Mouse (Mus musculus): ENCODE results near the gene Serpinf1. TPM values are rescaled to one million over a fixed set of nuclear protein-coding genes. Genes with fewer than 3 reads are reported as not detected.
"Not testable (repeated sequence)": the region's sequence is repeated elsewhere in the genome, so short reads cannot be mapped to it uniquely, and the experiment has no call there.

Serpinf1 gene
- polyA plus RNA-seq, 1 experiment from 2014 or later: 29.8 TPM

GRCm38 (mm10) chr11:75378786-75379185, 43.7 kb downstream of the Serpinf1 start:
- H3K9me3 ChIP-seq; H3K4me2 ChIP-seq; H3K4me1 ChIP-seq; H3K27ac ChIP-seq; H3K4me3 ChIP-seq; ATAC-seq (replicated peaks); H3K9ac ChIP-seq; H3K27me3 ChIP-seq (replicated peaks); H3K36me3 ChIP-seq (replicated peaks): not testable (repeated sequence)
- 86% methylated on average over 2 of the region's 2 CpGs for WGBS

GRCm38 (mm10) chr11:75377125-75377524, 45.4 kb downstream of the Serpinf1 start:
- Histone ChIP-seq H3K4me2 (no peak overlapping the region), H3K4me1 (no peaks in the 10 kb centered on the region), H3K9ac (no peak overlapping the region), H3K9me3 (no peaks in the 10 kb centered on the region), H3K36me3 (replicated peaks) (no peaks in the 10 kb centered on the region), H3K4me3 (no peak overlapping the region), H3K27me3 (replicated peaks) (no peaks in the 10 kb centered on the region), H3K27ac (no peak overlapping the region)
- no peak for ATAC-seq (replicated peaks)
- 90% methylated on average over 1 of the region's 1 CpGs for WGBS

MicroRNA genes within 50 kb of the gene (microRNA counts, 519-probe panel; counts per million panel counts)
- microRNA mmu-miR-22: 4,035 counts per million, percentile 90 among the panel's probes with 10 or more counts

Small RNAs within 50 kb of the gene (microRNA-seq; reads per million reads assigned to microRNA genes)
- gene Mir22: 4,020 reads per million, percentile 90 among the genes with 10 or more reads in this experiment

Other genes starting within 250 kb of the Serpinf1 start
- 15.4 and 18.3 TPM in 2 replicates for gene Ovca2, start 243.9 kb downstream of the Serpinf1 start, polyA plus RNA-seq (2015; fragmentation: Nextera tagmentation; extraction: Ambion mirVana)
- gene Dph1, start 231.5 kb downstream of the Serpinf1 start, polyA plus RNA-seq (2015; fragmentation: Nextera tagmentation; extraction: Ambion mirVana): 13.1 and 14.0 TPM in 2 replicates
- 15.7 and 18.3 TPM in 2 replicates for gene Rtn4rl1, start 228.9 kb downstream of the Serpinf1 start, polyA plus RNA-seq (2015; fragmentation: Nextera tagmentation; extraction: Ambion mirVana)
- gene Rpa1, start 74.4 kb downstream of the Serpinf1 start, polyA plus RNA-seq (2015; fragmentation: Nextera tagmentation; extraction: Ambion mirVana): 49.1 and 49.6 TPM in 2 replicates
- gene Smyd4, start 74.3 kb downstream of the Serpinf1 start, polyA plus RNA-seq (2015; fragmentation: Nextera tagmentation; extraction: Ambion mirVana): 16.8 and 17.2 TPM in 2 replicates
- 0.37 TPM in 1 of 2 replicates, not detected in the other for gene Serpinf2, start 16.9 kb upstream of the Serpinf1 start, polyA plus RNA-seq (2015; fragmentation: Nextera tagmentation; extraction: Ambion mirVana)
- 8.4 and 8.7 TPM in 2 replicates for gene Wdr81, start 32.0 kb upstream of the Serpinf1 start, polyA plus RNA-seq (2015; fragmentation: Nextera tagmentation; extraction: Ambion mirVana)
- gene Tlcd2, start 39.0 kb upstream of the Serpinf1 start, polyA plus RNA-seq (2015; fragmentation: Nextera tagmentation; extraction: Ambion mirVana): 2.2 and 2.8 TPM in 2 replicates
- 54.8 and 56.4 TPM in 2 replicates for gene Prpf8, start 64.1 kb upstream of the Serpinf1 start, polyA plus RNA-seq (2015; fragmentation: Nextera tagmentation; extraction: Ambion mirVana)
- gene Rilp, start 87.4 kb upstream of the Serpinf1 start, polyA plus RNA-seq (2015; fragmentation: Nextera tagmentation; extraction: Ambion mirVana): 1.9 and 2.0 TPM in 2 replicates
- gene Scarf1, start 90.8 kb upstream of the Serpinf1 start, polyA plus RNA-seq (2015; fragmentation: Nextera tagmentation; extraction: Ambion mirVana): 4.6 and 5.2 TPM in 2 replicates
- gene Slc43a2, start 109.0 kb upstream of the Serpinf1 start, polyA plus RNA-seq (2015; fragmentation: Nextera tagmentation; extraction: Ambion mirVana): 17.7 and 20.2 TPM in 2 replicates
- 103 and 116 TPM in 2 replicates for gene Pitpna, start 165.4 kb upstream of the Serpinf1 start, polyA plus RNA-seq (2015; fragmentation: Nextera tagmentation; extraction: Ambion mirVana)
- gene Inpp5k, start 208.3 kb upstream of the Serpinf1 start, polyA plus RNA-seq (2015; fragmentation: Nextera tagmentation; extraction: Ambion mirVana): 45.1 and 47.0 TPM in 2 replicates
- 9.4 and 9.8 TPM in 2 replicates for gene Myo1c, start 227.8 kb upstream of the Serpinf1 start, polyA plus RNA-seq (2015; fragmentation: Nextera tagmentation; extraction: Ambion mirVana)